Mouse (Mus musculus) neural tube, embryonic 12.5 days (tissue): ENCODE measurements around the gene Stoml1. TPM values are rescaled to one million over a fixed set of nuclear protein-coding genes. Genes with fewer than 3 reads are reported as not detected.
"Not testable (repeated sequence)": the region's sequence is repeated elsewhere in the genome, so short reads cannot be mapped to it uniquely, and the experiment has no call there.

ENCODE experiments used
- ATAC-seq: fragments of 200-750 bp; cut with Nextera tagmentation; 2 replicates; pipeline ENCODE4 v1.8.0; 2017; ENCODE audit warnings: low read depth, mild to moderate bottlenecking, moderate TSS enrichment, moderate library complexity; ENCODE audit not compliant: low FRiP score
- H3K27ac ChIP-seq: fragments of 300-500 bp; sonication (generic); 2 replicates; pipeline ENCODE4 v1.5.1; 2016
- H3K27me3 ChIP-seq: fragments of 300-500 bp; sonication (generic); replicated peaks from 2 replicates; pipeline ENCODE4 v1.6.1; 2016; ENCODE audit warnings: mild to moderate bottlenecking
- H3K36me3 ChIP-seq: fragments of 300-500 bp; sonication (generic); 2 replicates; pipeline ENCODE4 v1.6.1; 2016; ENCODE audit warnings: mild to moderate bottlenecking
- H3K4me1 ChIP-seq: fragments of 300-500 bp; sonication (generic); 2 replicates; pipeline ENCODE4 v1.6.1; 2016
- H3K4me2 ChIP-seq: fragments of 300-500 bp; sonication (generic); replicated peaks from 2 replicates; pipeline ENCODE4 v1.6.1; 2016; ENCODE audit warnings: mild to moderate bottlenecking
- H3K4me3 ChIP-seq: fragments of 300-500 bp; sonication (generic); 2 replicates; pipeline ENCODE4 v1.5.1; 2016
- H3K9ac ChIP-seq: fragments of 300-500 bp; sonication (generic); 2 replicates; pipeline ENCODE4 v1.6.1; 2016; ENCODE audit warnings: mild to moderate bottlenecking
- H3K9me3 ChIP-seq: fragments of 300-500 bp; sonication (generic); 2 replicates; pipeline ENCODE4 v1.6.1; 2016; ENCODE audit warnings: mild to moderate bottlenecking
- WGBS: fragments of 180-500 bp; shearing (Covaris S2); methylation state at CpG from one replicate; pipeline ENCODE4 v1.1.7; 2016; 5-methylcytosine and 5-hydroxymethylcytosine counted together
- polyA plus RNA-seq: library from polyadenylated mRNA; unstranded; fragments of >200 nt; fragmentation: Nextera tagmentation; extraction: Ambion mirVana; gene quantifications from 2 replicates; pipeline ENCODE4 v1.2.1, GENCODE M21; 2016

Stoml1 gene
- polyA plus RNA-seq, 1 experiment from 2014 or later = 62.6 TPM

DNA sequence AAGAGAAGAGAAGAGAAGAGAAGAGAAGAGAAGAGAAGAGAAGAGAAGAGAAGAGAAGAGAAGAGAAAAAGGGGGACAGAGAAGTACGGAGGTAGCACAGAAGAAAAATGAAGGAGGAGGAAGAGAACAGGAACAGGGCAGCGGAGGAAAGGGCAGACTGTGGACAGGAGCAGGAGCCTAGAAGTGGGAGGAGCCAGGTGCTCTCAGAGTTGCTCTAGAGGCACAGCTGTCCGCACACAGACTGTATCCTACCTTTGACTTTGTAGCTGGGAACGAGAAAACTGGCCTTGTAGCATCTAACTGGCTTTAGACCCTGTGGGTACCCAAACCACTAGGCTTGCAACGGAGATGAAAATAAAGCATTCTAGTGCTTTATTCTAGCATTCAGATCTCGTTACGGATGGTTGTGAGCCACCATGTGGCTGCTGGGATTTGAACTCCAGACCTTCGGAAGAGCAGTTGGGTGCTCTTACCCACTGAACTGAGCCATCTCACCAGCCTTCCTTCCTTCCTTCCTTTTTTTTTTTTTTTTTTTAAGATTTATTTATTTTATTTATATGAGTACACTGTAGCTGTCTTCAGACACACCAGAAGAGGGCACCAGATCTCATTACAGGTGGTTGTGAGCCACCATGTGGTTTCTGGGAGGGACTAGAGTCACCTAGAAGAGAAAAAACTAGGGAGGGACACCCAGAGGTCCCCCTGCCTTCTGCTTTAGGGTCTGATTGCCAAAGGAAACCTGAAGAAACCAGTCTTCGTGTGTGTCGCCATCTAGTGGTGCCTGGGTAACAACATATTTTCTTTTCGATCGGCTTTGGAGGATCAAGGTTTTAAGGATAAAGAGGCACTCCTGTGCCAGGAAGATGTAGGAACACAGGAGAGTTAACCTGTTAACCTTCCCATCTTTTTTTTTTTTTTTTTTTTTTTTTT is 15.7 kb downstream of the Stoml1 start:
- no peak overlapping the region for H3K4me3 ChIP-seq
- no peaks in the 10 kb centered on the region for H3K9me3 ChIP-seq
- no peak overlapping the region for H3K9ac ChIP-seq
- no peak overlapping the region for H3K4me2 ChIP-seq
- H3K27me3 ChIP-seq = no peaks in the 10 kb centered on the region
- no peaks in the 10 kb centered on the region; the same call in 1 of the 2 replicates for H3K36me3 ChIP-seq
- H3K27ac ChIP-seq = no peak overlapping the region
- WGBS = 61% methylated on average over 12 of the region's 12 CpGs
- no peaks in the 10 kb centered on the region for H3K4me1 ChIP-seq
- ATAC-seq = no peak

DNA sequence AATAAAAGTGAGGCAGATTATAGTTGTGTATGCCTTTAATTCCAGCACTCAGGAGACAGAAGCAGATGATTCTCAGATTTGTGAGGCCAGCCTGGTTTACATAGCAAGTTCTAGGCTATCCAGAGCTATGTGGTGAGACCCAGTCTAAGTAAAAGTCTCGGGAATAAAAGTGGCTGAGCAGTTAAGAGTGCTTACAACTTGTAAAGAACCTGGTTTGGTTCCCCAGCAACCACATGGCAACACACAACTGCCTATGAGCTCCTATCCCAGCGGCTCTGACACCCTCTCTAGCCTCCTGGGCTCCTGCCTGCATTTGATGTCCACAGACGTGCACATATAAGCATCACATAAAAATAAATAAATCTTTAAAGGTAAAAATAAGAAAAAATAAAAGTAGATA is 17.1 kb downstream of the Stoml1 start:
- Histone ChIP-seq H3K4me1 (peaks cover 2% of the 10 kb centered on the region; the same call in 1 of the 2 replicates), H3K27me3 (no peaks in the 10 kb centered on the region)
- WGBS = 53% methylated on average over 3 of the region's 3 CpGs

DNA sequence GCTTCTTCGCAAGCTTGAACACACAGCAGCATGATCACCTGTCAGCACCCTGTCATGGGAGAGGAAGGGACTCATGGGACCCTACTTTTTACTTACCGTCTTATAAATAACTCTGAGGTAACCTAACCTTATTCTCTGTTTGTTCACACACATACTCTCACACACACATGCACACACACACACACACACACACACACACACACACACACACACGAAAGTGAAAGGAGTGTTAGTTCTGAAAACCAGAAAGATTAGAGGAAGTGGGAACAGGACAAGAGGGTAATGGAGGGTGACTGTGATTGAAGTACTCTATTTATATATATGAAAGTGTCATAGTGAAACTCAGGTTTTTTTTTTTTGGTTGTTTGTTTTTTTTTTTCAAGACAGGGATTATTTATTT is 18.1 kb downstream of the Stoml1 start:
- no peaks in the 10 kb centered on the region for H3K9me3 ChIP-seq
- H3K9ac ChIP-seq = no peak overlapping the region
- H3K27ac ChIP-seq = no peak overlapping the region
- H3K4me3 ChIP-seq = no peak overlapping the region
- H3K27me3 ChIP-seq = no peaks in the 10 kb centered on the region
- ATAC-seq = no peak
- H3K4me2 ChIP-seq = no peak overlapping the region
- whole genome bisulfite sequencing = 92% methylated on average over 3 of the region's 3 CpGs
- H3K36me3 ChIP-seq = no peaks in the 10 kb centered on the region
- peaks cover 10% of the 10 kb centered on the region; the same call in 1 of the 2 replicates for H3K4me1 ChIP-seq

More for the DNA sequence above, 17.1 kb downstream of the Stoml1 start:
- ATAC-seq = no peak
- Histone ChIP-seq H3K9ac (no peak overlapping the region), H3K4me2 (no peak overlapping the region), H3K27ac (no peak overlapping the region), H3K36me3 (no peaks in the 10 kb centered on the region), H3K4me3 (no peak overlapping the region), H3K9me3 (no peaks in the 10 kb centered on the region)

DNA sequence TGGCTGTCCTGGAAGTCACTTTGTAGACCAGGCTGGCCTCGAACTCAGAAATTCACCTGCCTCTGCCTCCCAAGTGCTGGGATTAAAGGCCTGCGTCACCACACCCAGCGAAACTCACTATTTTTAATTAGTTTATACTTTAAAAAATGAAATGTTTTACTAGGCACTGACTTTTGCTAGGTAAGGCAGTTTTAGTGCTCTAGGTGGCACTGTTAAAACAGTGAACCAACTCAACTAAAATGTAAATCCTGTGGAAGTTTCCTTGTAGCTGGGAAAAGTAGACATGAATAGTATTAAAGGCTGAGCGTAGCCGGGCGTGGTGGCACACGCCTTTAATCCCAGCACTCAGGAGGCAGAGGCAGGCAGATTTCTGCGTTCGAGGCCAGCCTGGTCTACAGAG is 18.6 kb downstream of the Stoml1 start:
- H3K4me2 ChIP-seq, H3K27me3 ChIP-seq, H3K36me3 ChIP-seq, H3K4me3 ChIP-seq, H3K9ac ChIP-seq, H3K27ac ChIP-seq, H3K9me3 ChIP-seq, ATAC-seq: not testable (repeated sequence)
- WGBS = 94% methylated on average over 9 of the region's 9 CpGs
- H3K4me1 ChIP-seq = peaks cover 10% of the 10 kb centered on the region; the same call in 1 of the 2 replicates

DNA sequence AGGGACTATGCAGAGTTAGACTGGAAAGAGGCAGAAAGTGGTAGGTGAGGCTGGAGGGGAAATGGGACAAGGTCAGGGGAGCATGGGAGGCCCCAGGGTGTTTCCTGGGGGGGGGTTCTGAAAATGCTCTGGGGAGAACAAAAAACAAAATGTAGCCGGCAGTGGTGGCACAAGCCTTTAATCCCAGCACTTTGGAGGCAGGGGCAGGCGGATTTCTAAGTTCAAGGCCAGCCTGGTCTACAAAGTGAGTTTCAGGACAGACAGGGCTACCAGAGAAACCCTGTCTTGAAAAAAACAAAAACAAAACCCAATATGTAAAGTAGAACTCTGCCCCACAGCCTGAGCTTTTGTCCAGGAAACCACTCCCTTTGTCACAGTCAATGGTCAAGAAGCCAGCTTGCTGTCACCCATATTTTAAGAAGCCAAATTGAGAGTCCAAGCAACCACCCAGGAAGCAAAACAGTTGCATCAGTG is 19.1 kb downstream of the Stoml1 start:
- ATAC-seq = no peak
- 84% methylated on average over 2 of the region's 2 CpGs for WGBS

DNA sequence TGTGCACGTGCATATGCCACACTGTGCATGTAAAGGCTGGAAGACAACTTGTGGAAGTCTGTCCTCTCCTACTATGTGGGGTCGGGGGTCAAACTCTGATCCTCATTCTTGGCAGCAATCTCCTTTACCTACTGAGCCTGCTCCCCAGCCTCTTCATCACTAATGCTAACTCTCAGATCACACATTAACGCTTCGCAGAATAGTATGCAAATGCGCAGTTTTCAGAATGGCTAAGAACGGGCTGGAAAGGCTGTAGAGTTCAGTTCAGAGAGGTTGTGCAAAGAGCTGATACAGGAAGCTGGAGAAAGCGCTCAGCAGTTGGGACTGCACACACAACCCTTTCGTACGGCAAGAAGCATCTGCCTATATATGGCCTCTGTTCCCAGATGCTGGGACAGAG is 19.9 kb downstream of the Stoml1 start:
- H3K27ac ChIP-seq = no peak overlapping the region
- ATAC-seq = no peak
- 83% methylated on average over 9 of the region's 9 CpGs for WGBS
- H3K27me3 ChIP-seq = no peaks in the 10 kb centered on the region
- H3K4me1 ChIP-seq = peaks cover 10% of the 10 kb centered on the region; the same call in 1 of the 2 replicates
- no peak overlapping the region for H3K9ac ChIP-seq
- H3K4me3 ChIP-seq = no peak overlapping the region
- no peak overlapping the region for H3K4me2 ChIP-seq
- H3K36me3 ChIP-seq = no peaks in the 10 kb centered on the region
- no peaks in the 10 kb centered on the region for H3K9me3 ChIP-seq

More for the DNA sequence above, 19.1 kb downstream of the Stoml1 start:
- Histone ChIP-seq H3K36me3 (no peaks in the 10 kb centered on the region), H3K9me3 (no peaks in the 10 kb centered on the region), H3K4me3 (no peak overlapping the region), H3K4me2 (no peak overlapping the region), H3K27ac (no peak overlapping the region), H3K27me3 (no peaks in the 10 kb centered on the region), H3K9ac (no peak overlapping the region), H3K4me1 (peaks cover 10% of the 10 kb centered on the region; the same call in 1 of the 2 replicates)

DNA sequence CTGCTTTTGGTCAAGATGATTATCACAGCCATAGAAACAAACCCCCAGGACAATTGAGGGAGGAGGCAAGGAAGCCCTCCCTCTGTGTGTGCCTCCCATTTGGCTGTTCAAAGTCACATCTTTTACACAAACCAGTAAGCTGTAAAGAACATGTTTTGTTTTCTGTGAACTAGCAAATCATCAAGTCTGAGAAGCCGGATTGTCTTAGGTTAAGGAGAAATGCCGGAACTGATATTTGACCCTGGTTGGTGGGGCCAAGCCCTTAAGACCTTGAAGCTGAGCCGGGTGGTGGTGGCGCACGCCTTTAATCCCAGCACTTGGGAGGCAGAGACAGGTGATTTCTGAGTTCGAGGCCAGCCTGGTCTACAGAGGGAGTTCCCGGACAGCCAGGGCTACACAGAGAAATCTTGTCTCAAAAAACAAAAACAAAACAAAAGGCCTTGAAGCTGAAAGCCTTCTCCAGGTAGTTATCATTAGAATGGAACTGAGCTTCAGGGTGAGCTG is 21.2 kb downstream of the Stoml1 start:
- Histone ChIP-seq H3K9me3 (no peaks in the 10 kb centered on the region), H3K4me2 (no peak overlapping the region), H3K27me3 (no peaks in the 10 kb centered on the region), H3K4me1 (peaks cover 10% of the 10 kb centered on the region; the same call in 1 of the 2 replicates), H3K36me3 (no peaks in the 10 kb centered on the region), H3K9ac (no peak overlapping the region), H3K4me3 (no peak overlapping the region), H3K27ac (no peak overlapping the region)
- WGBS = 81% methylated on average over 7 of the region's 7 CpGs
- ATAC-seq = no peak

DNA sequence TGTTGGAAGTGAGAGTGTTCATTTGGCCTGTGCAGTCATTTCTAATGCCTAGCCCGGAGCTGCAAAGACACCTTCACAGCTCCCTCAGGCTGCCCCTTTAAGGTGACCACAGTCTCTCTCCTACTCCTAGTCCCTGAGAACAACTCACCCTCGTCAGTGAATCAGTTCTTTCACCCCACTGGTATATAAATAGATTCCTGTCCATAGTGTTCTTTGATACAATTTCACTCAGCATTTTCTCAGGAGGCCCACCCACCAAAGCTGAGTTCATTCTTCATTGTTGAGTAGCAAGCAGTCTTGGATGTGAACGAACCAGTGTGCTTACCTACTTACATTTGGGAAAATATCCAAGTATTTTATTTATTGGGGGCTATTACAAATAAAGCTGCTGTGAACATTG is 21.7 kb downstream of the Stoml1 start:
- H3K27me3 ChIP-seq = no peaks in the 10 kb centered on the region
- no peak overlapping the region for H3K27ac ChIP-seq
- no peak for ATAC-seq
- H3K4me1 ChIP-seq = peaks cover 10% of the 10 kb centered on the region; the same call in 1 of the 2 replicates
- WGBS = 49% methylated on average over 3 of the region's 3 CpGs
- no peaks in the 10 kb centered on the region for H3K9me3 ChIP-seq
- H3K9ac ChIP-seq = no peak overlapping the region
- no peaks in the 10 kb centered on the region for H3K36me3 ChIP-seq
- H3K4me3 ChIP-seq = no peak overlapping the region
- no peak overlapping the region for H3K4me2 ChIP-seq

DNA sequence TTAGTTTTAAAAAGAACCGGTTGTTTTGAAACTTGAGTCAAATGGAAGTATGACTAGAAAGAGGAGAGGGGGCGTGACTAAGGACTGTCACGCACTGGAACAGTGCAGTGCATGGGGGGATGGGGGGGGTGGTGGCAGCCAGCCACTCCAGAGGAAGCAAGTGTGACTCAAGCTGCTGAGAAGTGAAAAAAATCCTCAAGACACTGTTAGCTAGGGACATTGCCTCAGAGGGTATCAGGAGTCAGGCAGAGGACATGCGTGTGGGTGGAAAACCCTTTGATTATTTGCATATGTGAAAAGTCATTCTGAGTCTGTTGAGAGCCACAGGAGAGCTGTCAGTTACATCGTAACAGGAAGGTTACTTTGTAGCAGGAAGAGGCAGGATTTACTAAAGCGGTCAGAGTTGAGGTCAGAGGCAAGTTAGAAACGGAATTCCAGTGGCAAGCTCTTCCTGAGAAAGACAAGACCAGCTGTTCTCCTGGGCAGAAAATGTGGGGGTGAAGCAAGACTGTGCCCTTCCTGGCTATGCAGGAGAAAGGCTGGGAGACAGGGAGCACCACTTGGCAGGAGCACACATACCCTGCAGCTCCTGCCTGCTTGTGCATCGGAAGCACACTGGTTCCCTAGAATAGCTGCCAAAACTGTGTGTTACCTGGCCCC is 22.3 kb downstream of the Stoml1 start:
- Histone ChIP-seq H3K36me3 (no peaks in the 10 kb centered on the region), H3K9me3 (no peaks in the 10 kb centered on the region), H3K9ac (0 out of 2 replicates have a peak overlapping the region, but pooled peaks have one; percentile 21), H3K27ac (no peak overlapping the region), H3K4me1 (peaks cover 10% of the 10 kb centered on the region; the same call in 1 of the 2 replicates), H3K4me3 (no peak overlapping the region), H3K4me2 (no peak overlapping the region), H3K27me3 (no peaks in the 10 kb centered on the region)
- 44% methylated on average over 8 of the region's 8 CpGs for WGBS
- no peak for ATAC-seq

DNA sequence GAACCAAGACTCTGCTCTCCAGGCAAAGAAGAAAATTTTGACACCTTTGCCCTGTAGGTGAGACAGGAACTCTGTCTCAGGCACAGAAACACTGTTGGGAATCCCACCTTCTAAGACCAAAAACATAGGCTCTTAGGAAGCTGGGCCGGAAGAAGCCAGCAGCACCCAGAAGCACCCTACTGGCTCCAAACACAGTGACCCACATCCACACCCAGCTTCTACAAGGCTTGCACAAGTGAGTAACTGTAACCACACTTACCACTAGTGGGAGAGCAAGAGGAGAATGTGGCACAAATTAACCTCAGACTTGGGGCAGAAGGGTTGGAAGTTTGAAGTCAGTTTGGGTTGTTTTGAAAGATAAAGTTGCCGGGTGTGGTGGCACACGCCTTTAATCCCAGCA is 22.8 kb downstream of the Stoml1 start:
- Histone ChIP-seq H3K27ac (no peak overlapping the region), H3K36me3 (no peaks in the 10 kb centered on the region), H3K27me3 (no peaks in the 10 kb centered on the region), H3K9me3 (no peaks in the 10 kb centered on the region), H3K9ac (0 out of 2 replicates have a peak overlapping the region, but pooled peaks have one; percentile 21), H3K4me3 (no peak overlapping the region), H3K4me1 (peaks cover 13% of the 10 kb centered on the region; the same call in 1 of the 2 replicates), H3K4me2 (no peak overlapping the region)
- WGBS = 89% methylated on average over 3 of the region's 3 CpGs
- ATAC-seq = no peak

DNA sequence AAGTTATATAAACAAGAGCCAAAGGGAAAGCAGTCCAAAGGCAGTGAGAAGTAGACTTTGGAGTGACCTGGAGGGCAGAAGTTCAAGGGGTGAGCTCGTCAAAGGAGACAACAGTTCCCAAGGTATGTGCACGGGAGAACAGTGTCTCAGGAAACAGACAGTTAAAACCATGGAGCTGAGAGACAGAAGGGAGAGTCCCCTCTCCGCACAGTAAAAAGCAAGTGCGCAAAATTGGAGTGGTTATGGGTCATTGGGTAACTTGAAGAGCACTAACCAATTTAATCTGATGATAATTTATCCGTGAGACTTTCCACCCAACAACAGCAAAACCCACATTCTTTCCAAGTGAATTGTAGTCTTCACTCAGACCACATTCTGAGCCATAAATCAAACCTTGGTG is 23.4 kb downstream of the Stoml1 start:
- ATAC-seq = no peak
- H3K9me3 ChIP-seq = no peaks in the 10 kb centered on the region
- H3K27ac ChIP-seq = no peak overlapping the region
- H3K4me2 ChIP-seq = no peak overlapping the region
- no peaks in the 10 kb centered on the region for H3K36me3 ChIP-seq
- no peak overlapping the region for H3K4me3 ChIP-seq
- peaks cover 13% of the 10 kb centered on the region; the same call in 1 of the 2 replicates for H3K4me1 ChIP-seq
- 27% methylated on average over 5 of the region's 5 CpGs for WGBS
- H3K27me3 ChIP-seq = no peaks in the 10 kb centered on the region
- H3K9ac ChIP-seq = no peak overlapping the region

DNA sequence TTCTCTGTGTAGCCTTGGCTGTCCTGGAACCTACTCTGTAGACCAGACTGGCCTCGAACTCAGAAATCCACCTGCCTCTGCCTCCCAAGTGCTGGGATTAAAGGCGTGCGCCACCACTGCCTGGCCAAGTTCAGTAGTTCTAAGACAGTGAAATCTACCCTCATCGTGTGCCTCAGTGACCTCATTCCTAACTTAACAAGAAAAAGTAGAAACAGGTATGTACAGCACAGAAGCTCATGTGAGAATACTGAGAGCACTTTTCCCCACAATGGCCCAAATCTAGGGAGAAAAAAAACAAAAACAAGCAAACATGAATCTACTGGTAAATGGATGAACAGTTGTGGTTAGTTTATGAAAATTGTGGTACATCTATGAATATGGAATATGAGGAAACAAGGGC is 25.3 kb downstream of the Stoml1 start:
- Histone ChIP-seq H3K4me3 (no peak overlapping the region), H3K4me1 (peaks cover 13% of the 10 kb centered on the region; the same call in 1 of the 2 replicates), H3K9me3 (no peaks in the 10 kb centered on the region), H3K27me3 (no peaks in the 10 kb centered on the region), H3K9ac (no peak overlapping the region), H3K36me3 (no peaks in the 10 kb centered on the region), H3K27ac (no peak overlapping the region), H3K4me2 (no peak overlapping the region)
- 93% methylated on average over 4 of the region's 4 CpGs for WGBS
- no peak for ATAC-seq
